Mouse (Mus musculus) cerebellum, adult 8-10 months (tissue): ENCODE data around the gene Fam173b.

ENCODE experiments used
- DNase-seq: peaks from one replicate; pipeline ENCODE4 v3.0.0; 2022

The Fam173b gene

DNA sequence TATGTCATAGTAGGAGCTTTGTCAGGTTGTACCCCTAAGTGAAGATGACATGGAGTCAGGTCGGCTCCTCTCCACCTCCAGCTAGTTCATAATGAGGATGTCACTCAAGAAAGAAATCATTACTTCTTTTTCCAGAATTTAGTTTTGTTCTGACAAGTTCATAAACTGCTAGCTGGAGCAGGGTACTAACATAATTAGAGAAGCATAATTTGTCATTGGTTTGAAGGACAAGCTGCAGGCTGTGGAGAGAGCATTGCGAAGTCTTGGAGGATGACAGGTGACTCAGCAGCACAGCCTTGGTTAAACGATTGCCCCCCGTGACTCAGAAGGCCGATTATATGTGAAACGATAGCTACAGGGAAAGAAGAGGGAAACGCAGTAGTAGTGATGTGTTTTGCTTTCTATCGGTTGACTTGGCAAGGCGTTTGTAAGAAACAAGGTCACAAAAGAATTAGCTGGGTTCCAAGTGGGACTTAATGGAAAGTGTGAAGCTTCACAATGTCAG, 34.5 kb downstream of the Fam173b start:
- no peak for DNase-seq

GRCm38 (mm10) chr15:31647225-31647624, 45.6 kb downstream of the Fam173b start:
- no peak for DNase-seq

DNA sequence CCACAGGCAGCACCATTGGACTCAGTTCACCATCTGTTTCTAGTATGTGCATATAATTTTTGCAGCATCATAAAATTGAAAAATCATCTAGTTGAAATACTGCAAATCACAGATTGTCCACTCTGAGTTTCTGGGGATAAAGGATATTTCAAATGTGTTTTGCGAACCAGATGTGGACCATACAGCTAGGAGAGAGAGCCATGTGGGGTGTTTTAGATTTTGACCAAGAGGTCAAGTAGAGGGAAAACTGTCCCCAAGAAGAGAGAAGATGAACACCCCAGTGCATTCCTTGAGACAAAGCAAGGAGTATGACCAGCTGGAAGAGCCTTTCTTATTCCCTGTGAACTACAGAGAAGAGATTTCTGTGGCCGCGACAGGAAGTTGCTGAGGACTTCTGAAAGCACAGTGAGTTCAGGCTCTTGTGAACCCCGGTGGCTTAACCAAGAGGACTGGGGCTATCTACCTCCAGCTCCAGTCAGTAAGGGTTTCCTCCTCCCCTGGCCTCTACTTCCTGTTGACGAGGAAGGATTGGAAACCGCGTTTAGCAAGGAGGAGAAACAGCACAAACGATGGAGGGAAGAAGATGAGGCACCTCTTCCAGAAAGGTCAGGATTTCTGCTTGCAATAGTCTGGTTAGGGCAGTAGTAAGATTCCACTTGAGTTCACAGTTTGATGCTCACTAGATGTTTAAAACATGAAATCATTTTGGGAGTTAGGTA, 46.4 kb downstream of the Fam173b start:
- DNase-seq, result no peak

- no peak for DNase-seq
These were observed 48.0 kb downstream of the Fam173b start for GRCm38 (mm10) chr15:31649691-31650090.

DNA sequence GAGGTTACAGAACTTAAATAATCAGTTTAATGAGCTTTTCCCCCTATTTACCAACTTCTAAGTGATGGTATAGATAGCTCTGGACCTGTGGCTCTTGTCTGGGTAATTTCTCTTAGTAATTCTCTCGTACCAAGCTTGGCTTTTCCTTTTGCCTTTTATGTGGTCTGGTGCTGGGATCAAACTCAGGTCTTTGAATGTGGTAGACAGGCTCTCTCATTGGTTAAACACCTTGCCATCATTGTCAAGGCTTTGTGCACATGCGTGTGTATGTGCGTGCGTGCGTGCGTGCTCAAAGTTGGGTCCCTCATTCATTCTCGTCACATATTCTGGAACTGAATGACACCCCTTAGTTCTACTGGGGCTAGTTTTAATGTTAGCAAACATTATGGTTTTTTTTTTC, 49.2 kb downstream of the Fam173b start:
- no peak for DNase-seq

GRCm38 (mm10) chr15:31660133-31660795, 58.6 kb downstream of the Fam173b start:
- no peak for DNase-seq

GRCm38 (mm10) chr15:31660844-31661243, 59.2 kb downstream of the Fam173b start:
- no peak for DNase-seq

GRCm38 (mm10) chr15:31661802-31662201, 60.1 kb downstream of the Fam173b start:
- DNase-seq, result no peak

- no peak for DNase-seq
These were observed 61.4 kb downstream of the Fam173b start for GRCm38 (mm10) chr15:31663074-31663473.
